Mouse (Mus musculus): ENCODE results near the gene 4933402D24Rik.

4933402D24Rik gene

DNA sequence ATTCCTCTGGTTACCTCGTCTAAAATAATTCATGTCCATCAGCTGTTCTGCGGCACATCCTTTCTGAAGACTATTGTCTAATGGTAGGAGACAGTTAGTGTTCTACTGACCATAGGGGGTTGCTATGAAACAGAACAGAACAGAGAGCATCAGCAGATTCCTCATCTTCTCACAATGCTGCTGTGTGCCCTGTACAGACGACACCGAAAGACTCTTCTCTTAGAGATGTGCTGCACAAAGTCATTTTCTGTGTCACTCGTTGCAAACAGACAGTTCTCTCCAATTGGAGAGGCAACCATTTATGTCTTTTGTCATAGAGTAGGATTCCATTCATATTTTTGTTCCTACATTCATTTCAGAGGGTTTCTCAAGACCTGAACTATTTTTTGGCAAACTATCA, at the start of gene 4933402D24Rik:
Gene 4933402D24Rik (minus strand): TSS at position 101 of the 400 bp plus-strand sequence.
- no peak for DNase-seq

GRCm38 (mm10) chr1:63808584-63808983, 39.5 kb upstream of the 4933402D24Rik start:
- no peak for DNase-seq

DNA sequence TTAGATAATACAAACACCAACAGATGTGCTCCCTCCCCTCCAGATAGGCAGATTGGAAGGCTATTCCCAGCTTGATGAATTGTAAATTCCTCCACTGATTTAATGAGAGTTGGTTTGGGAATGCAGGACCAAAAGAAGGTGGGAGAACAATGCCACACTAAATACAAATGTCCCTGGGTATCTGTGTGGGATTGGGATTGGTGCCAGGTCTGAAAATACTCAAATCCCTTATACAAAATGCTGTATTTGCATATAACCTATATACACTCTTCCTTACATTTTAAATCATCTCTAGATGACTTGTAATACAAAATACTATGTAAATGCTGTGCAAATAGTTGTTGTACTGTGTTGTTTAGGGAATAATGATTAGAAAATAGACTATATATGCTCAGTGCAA, 36.0 kb upstream of the 4933402D24Rik start:
- no peak for DNase-seq

DNA sequence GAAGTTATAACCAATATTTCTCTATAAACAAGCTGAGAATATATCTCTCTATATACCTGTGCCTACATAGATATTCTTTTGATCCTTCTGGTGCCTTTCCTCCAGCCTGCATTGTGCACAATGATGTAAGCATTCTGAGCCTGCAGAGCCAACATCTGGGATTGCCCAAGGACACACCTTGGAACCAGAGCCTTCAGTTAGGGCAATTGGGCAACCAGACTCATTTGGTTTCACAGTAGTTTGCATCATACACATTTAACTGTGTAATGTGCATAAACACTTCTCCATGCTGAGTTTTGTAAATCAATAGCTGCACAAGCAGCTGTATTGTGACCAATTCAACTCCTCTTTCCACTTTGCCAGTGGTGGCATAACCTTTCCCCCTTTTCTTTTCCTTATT, 25.3 kb upstream of the 4933402D24Rik start:
- DNase-seq = no peak

DNA sequence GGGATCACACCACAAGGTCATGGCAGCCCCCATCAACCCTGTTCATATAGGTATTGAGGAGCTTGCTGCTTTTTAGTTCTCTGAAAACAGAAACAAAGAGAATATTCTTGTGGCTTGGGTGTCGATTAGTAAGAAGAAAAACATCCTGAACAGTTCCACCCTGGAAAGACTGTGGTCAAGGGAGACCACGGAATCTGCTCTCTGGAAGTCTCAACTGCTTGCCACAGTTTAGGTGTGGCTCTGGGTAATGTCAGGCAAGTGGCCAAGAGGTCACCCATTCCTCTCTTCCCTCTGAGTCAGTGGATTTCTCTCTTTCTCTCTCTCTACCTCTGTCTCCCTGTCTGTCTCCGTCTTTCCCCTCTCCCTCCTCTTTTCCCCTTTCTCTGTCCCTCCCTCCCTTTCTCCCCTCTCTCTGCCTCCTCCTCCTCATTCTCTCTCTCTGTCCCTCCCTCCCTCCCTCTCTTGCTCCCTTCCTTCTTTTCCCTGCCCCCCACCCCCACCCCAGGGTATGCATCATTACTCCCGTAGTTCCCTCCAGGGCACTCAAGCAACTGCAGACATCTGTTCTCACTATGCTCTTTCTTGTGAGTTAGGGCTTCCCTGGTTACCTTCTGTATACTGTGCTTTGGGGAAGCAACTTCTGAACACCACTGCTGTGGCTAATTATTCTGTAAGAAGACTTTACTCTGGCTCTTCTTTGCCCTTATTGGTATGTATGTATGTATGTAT, 8.0 kb upstream of the 4933402D24Rik start:
- DNase-seq = no peak

DNA sequence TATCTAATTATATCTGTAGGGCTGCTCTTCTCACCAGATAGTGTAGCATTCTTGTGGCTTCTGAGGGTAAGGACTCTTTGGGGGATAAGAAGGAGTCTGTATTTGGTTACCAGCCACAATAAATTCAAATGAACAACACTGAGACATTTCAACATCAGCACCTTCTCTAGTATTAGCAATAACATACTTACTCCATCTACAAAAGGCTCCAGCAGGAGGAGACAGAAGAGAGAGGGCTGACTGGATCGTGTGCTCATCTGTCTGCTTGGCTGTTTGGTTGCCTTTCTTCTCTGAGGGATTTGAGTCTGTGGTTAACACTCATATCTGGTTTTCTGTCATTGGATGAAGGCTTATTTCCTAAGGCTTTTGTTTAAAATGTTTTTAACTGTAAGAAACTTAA, 7.3 kb upstream of the 4933402D24Rik start:
- no peak for DNase-seq

- no peak for DNase-seq
Observed at GRCm38 (mm10) chr1:63770309-63770708, 1.2 kb upstream of the 4933402D24Rik start.

- DNase-seq = no peak
Observed at GRCm38 (mm10) chr1:63768112-63768511, 955 bp downstream of the 4933402D24Rik start.

GRCm38 (mm10) chr1:63764395-63764794, 4.7 kb downstream of the 4933402D24Rik start:
- DNase-seq = no peak

DNA sequence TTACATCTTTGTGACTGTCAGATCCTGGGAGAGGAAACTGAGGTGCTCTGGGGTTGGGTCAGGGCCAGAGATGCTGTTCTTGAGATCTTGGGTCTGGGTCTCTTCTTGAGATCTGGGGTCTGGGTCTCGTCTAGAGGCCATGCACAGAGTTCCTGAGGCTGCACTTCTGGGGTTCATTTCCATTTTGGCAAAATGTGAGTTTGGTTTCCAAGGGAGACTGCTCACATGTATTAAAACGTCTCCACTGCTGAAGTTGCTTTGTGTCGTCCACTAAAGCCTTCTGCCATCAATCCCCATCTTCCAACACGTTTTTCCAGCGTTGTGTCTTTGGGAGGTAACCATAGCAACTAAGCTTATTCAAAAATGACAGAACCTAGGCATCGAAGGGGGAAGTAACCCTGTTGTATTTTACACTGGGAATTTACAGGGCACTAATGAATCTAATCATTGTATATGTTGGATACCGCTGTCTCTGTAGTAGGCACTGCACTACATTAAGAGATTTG, 5.1 kb downstream of the 4933402D24Rik start:
- no peak for DNase-seq

- DNase-seq = peak; percentile 25
Observed at GRCm38 (mm10) chr1:63763212-63763694, 5.8 kb downstream of the 4933402D24Rik start.

DNA sequence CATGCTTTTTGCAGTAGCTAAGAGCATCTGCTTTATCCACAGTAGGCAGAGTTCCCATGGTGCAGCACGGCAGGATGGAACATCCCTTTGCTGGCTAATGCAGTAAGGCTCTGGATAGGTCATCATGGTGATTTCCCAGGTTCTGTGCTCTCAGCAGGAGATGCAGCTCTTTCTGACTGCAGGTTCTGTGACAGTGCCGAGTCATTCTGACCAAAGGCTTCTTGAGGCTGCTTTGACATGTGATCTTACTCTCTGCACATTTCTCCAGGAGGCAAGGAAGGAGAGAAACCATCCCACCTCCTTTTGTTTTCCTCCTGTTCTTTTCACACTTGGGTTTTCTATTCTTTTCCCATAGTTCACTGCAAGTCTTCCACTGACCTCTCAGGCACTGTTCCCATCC, 13.1 kb downstream of the 4933402D24Rik start:
- DNase-seq = no peak

GRCm38 (mm10) chr1:63730240-63730771, 38.8 kb downstream of the 4933402D24Rik start, which contains the start of the genes Mdh1b and Fastkd2:
Gene Mdh1b, minus strand, starts transcription at chr1:63730318.
Gene Fastkd2, plus strand, starts transcription at chr1:63730614.
- DNase-seq = peak; percentile 89

- DNase-seq = peak; percentile 11
Observed at GRCm38 (mm10) chr1:63729796-63730195, 39.3 kb downstream of the 4933402D24Rik start.

- no peak for DNase-seq
Observed at GRCm38 (mm10) chr1:63720161-63720560, 48.9 kb downstream of the 4933402D24Rik start.

GRCm38 (mm10) chr1:63708876-63709275, 60.2 kb downstream of the 4933402D24Rik start:
- DNase-seq = no peak

DNA sequence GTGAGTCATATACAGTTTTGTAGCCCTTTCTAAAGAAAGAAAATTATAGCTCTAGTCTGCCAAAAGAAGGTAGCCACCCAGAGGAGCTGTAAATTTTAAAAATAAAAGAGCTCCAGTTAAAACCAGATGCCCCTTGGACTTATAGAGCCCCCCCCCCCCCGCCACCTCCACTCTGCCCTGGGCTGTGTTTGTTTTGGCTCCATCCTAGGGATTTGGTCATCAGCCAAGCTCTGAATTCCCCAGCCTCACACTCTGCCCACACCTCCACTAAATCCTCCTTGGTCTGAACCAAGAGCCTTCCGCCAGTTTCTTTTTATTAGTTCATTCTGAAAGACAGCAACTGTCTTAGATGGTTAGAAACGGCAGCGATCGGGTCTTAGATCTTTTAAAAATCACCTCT, 63.3 kb downstream of the 4933402D24Rik start:
- DNase-seq = no peak
